Mouse (Mus musculus) spleen, adult 2 months (tissue): ENCODE results near the gene Pde4d.

Experiments used
- CTCF ChIP-seq: fragments of 200-500 bp; IDR thresholded peaks from 2 replicates; pipeline ENCODE4 v1.5.1; 2011; ENCODE audit warnings: mild to moderate bottlenecking, inconsistent platforms; ENCODE audit not compliant: insufficient read depth, insufficient read length, insufficient replicate concordance; ENCODE audit errors: extremely low read depth
- POLR2A ChIP-seq: fragments of 200-500 bp; IDR thresholded peaks from 2 replicates; pipeline ENCODE4 v1.6.1; 2011; ENCODE audit warnings: low read depth, low read length, inconsistent platforms

- TF ChIP-seq POLR2A (no peak), CTCF (no peak)
These were observed 1475.0 kb downstream of the Pde4d start for GRCm38 (mm10) chr13:109924771-109925170.
